Mouse (Mus musculus) adrenal gland, adult (tissue): ENCODE results near the gene Gas2l1.
"Not testable (repeated sequence)": the region's sequence is repeated elsewhere in the genome, so short reads cannot be mapped to it uniquely, and the experiment has no call there.

Source experiments
- DNase-seq, 2 experiments: peaks; one replicate each; pipeline ENCODE4 v3.0.0; 2022 to 2023; ENCODE audit warnings: low spot score in 1 of 2; ENCODE audit not compliant: inconsistent age in 2 of 2

The Gas2l1 gene

DNA sequence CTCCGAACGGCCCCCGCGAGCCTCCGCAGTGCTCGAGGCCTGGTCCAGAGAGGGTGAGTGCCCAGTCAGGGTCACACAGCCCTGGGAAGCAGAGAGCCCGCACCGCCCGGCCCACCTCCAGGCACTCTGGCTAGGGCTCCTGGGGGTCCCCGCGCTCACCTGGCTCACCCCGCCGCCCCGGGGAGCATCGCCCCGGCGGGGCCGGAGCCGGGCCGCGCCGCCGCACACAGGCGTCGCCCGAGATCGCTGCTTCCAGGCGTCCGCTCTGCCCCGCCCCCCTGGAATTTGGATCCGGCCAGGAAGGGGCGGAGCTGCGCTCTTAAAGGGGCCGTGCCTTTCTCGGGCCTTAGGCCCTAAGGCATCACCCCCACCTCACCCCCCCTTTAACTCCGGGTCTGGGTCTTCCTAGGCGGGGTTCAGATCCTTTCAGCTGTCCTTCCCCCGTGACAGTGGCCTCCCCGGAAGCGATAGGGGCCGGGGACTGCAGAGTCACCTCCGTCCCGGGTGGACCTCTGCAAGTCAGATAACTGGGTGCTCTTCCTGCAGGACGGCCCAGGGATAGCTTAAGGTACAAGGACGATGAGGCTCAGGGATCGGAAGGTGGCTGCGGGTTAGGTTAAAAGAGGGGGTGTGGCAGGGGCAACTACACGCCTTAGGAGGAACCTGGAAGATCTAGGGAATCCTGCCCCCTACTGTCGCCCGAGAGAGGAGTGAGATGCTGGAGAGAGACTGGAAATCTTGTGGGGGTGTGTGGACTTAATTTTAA lies at the start of gene Gas2l1:
Gas2l1 (minus strand) TSS at position 272 of the 766 bp plus-strand sequence.
- peak; percentile 92 to 97 for DNase-seq

DNA sequence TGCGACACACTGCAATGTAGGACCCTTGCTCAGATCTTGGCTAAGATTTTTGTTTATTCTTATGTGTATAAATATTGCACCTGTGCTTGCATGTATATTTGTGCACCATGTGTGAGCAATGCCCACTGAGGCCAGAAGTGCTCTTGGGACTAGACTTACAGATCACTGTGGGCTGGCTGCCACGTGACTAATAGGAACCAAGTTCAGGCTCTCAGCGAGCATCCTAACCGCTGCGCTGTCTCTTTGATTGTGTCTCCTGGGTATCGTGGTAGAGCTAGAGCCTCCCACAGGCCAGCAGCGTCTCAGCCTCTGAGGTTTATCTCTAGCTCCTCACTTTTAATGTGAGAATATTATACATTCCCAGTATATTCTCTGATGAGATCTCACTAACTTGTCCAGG lies 48.5 kb upstream of the Gas2l1 start:
- no peak for DNase-seq

DNA sequence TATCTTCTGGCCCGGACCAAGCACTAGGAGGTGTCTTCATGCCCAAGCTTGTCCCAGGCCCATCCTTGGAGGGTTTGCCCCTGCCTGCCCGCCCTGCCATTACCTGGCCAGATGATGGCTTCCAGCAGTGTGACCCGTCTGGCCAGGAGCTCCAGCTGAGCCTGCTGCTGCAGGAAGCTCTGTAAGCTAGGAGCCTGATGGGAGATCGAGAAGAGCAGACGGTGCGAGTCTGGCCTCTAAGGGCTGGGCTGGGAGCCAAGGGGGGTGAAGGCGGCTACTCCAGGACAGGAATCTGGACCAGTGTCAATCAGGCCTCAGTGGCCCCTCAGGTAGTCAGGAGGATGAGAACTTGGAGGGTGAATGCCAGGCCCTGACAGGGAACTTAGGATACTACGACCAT lies 44.3 kb upstream of the Gas2l1 start:
- DNase-seq, result no peak

DNA sequence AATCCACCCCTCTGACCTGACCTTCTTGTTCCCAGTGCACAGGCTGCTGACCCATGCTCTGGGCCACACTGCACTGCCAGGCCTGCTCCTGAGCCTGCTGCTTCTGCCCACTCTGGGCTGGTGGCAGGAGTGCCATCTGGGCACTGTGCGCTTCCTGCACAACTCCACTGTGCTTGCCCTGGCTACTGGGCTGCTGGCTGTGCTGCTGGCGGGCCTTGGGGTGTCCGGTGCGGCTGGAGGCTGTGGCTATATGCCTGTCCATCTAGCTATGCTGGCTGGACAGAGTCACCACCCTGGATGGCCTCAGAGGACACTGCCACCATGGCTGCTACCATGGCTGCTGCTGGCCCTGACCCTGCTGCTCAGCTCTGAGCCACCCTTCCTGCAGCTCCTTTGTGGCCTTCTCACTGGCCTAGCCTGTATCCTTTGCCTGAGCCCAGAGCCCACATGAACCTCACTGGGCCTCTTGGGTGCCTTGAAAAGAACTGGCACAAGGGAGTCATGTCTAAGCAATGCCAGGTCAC lies 38.9 kb upstream of the Gas2l1 start:
- DNase-seq, result no peak

DNA sequence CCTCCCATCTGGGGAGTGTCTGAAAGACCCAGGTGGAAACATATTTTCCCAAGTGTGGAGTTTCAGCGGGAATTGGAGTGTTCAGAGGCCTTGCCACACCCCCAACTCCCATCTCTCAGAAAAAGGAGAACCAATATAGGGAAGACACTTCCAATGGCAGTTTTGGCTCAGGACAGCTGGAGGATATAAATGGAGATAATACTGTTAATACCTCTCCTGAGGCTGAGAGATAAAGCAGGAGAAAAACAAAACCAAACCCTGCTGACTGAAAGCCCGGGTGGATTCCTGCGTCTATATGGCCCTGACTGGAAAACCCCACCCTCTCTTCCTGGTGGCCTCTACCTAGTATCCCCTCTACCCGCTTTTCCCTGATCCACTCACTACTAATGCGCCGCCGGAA lies 37.3 kb upstream of the Gas2l1 start:
- DNase-seq, result no peak

DNA sequence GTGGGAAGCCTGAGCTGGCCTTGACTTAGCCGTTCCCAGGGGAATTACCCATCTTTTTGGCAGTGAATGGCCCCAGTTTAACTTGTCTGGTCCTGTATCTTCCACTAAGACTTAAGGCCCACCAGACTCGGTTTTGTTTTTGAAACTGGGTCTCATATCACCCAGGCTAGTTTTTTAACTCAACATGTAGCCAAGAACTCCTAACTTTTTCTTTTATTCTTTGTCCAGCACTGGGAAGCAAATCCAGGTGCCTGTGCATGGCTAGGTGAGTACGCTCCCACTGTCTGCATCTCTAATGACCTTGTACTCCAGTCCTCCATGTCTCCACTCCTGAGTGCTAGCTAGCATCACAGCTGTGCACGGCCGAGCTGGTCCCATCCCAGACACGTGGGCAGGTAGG lies 36.5 kb upstream of the Gas2l1 start:
- no peak for DNase-seq

DNA sequence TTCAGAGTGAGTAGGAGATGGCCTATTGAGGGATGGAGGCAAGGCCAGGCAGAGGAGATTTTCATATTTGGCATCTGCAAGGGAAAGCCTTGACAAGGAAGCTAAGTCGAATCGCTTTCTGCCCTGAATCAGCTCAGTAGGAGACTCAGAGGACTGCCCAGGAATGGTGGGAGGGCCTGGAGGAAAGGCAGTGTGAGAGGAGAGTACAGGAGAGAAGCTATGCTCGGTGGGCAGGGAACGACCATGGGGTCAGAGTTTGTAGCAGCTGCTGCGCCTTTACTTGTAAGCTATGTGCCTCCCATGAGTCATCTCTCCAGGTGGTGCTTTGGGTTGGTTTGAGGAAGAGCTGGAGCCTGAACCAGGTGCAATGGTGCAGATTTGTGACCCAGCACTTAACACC lies 35.7 kb upstream of the Gas2l1 start:
- peak in 1 of 2 experiments; percentile 55 for DNase-seq

DNA sequence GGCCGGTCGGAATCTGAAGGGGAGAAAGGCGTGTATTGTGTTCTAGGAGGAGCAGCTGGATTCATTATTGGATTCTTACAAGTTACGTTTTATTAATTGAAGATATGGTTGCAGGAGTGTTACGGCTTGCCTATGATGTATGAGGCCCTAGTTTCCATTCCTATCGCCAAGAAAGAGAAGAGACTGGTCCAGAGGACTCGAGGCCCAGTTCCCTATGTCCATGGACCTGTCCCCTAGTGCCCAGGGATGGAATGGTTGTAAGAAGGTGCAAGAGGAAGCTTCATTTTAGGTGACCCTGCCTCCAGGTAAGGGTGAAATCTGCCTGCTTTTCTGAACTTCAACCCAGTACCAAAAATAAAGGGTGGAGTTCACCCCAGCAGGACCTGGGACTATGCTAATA lies 35.2 kb upstream of the Gas2l1 start:
- DNase-seq, result no peak

DNA sequence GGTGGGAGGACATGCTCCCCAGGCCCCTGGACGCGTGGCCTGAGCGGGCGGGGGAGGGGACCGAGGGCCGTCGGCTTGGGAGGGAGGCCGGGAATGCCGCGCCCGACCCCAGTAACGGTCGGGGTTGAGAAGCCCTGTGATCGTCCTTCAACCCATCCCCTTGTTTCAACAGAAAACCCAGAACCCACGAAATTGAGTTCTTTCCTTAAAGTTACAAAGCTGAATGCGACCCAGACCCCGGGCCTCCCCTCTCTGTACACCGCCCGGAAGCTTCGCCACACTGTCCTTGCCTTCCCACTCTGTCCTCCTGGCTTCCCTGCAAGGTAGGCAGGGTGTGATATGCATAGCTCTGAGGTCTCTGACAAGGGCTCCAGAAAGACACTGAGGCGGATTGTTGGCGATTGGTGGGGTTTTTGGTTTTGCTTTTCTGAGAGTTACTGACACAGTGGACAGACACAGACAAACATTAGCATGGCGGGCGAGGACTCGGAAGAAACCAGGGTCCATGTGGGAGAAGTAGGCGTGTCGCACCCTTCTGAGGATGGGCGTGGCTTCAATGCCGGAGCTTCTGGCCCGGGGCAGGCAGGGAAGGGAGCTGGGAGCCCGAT lies 34.6 kb upstream of the Gas2l1 start:
- DNase-seq, result peak; percentile 89 to 96

DNA sequence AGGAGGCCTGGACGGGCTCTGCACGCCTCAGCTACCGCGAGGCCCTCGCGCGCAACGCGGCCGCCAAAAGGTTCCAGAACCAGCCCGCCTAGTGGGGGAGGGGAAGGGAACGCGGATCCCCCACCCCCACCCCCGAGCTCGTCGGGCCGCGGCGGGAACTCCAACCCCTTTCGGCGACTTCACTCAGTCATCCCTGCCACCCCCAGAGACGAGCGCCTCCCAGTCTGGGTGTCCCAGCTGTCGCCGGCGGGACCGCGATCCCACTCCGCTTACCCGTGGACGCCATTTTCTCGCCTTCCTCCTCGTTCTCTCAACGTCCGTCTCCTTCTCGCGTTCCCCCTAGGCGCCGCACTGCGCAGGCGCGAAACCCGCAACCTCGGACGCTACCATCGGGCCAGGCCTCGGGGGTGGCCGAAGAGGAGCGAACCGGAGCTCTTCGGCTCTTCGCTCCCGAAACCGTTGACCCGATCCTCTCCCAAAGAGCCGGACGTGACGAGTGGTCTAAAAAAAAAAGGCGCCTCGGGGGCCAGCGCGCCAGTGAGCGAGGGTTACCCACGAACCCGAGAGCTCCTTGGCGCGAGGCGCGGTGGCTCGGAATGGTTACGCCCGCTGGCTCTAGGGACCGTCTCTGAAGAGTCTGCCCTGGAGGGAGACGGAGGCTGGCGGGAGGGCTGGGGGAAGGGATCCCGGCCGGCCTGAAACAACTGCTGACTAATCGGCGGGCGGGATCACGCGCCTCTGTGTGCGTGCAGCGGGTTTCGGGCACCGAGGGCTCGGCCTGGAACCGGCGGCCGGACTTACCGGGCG lies 33.8 kb upstream of the Gas2l1 start, which contains the start of the genes Rhbdd3 and Ewsr1:
Rhbdd3 (plus strand) TSS at position 191 of the 807 bp plus-strand sequence.
Ewsr1 (minus strand) TSS at position 531 of the 807 bp plus-strand sequence.
- peak; percentile 97 to 100 for DNase-seq

DNA sequence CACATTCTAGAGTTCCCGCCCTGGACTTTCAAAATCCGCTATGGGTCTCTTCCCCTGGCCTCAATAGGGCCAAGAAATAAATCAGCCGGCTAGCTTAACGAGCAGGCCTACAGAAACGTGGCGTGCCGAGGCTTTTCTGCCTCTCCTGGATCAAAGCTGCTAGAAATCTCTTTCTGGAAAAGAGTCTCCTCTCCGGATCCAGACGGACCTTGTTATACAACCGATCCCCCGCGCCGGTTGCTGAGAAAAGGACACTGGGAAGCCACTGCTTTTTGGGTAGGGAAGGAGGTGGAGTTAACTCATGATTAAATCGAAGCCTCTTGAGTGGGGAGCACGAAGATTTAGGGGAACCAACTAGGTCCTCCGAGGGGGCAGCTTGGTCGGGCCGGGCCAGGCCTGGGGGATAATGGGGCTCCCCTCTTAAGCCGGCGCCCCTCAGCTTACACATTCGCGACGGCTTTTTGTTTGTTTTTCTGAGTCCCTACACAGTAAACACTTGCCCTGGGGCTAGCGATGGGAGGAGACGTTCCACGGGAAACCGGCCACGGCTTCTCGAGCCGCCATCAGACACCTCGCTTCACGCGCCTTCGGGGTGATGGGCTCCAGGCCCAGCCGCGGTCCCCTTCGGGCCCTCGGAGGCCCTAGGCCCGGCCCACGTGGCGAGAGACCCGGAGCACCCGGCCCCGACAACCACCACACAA lies 33.1 kb upstream of the Gas2l1 start:
- DNase-seq, result peak; percentile 66 to 89

DNA sequence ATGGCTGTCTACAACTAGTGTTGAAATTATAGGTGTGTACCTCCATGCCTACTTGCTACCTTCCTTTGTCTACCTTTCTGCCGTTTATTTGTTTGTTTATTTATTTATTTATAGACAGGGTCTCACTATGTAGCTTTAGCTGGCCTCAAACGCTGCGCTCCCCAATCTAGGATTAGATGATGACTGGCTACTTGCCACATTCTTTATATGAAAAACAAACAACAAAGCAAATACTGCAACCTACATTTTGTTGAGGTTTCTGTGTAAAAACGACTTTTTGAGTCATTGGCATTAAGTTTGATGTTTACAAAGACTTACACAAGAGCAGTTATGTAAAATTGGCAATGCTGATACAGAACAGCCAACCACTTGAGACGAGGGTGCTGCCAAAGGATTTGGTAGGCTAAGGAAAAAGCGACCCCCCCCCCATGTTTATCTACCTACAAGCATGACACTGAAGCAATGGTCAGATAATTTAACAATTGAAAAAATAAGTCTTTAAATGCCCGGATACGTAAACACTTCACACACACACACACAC lies 31.4 kb upstream of the Gas2l1 start:
- DNase-seq, result peak in 1 of 2 experiments; percentile 56

DNA sequence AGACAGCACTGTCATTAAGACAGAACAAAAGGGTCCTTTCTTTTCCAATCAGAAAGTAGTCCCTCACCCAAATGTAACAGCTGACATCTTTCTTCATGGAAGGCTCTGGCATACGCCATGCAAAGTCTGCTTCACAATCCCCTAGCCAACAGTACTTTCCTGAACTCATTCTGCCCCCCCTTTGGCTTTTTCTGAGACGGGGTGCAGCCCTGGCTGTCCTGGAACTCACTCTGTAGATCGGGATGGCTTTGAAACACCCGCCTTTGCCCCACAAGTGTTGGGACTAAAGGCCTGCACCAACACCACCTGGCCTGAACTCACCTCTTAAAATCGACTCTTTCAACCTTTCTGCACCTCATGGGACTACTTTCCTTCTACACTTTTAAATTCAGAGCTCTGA lies 30.8 kb upstream of the Gas2l1 start:
- peak in 1 of 2 experiments; percentile 54 for DNase-seq

DNA sequence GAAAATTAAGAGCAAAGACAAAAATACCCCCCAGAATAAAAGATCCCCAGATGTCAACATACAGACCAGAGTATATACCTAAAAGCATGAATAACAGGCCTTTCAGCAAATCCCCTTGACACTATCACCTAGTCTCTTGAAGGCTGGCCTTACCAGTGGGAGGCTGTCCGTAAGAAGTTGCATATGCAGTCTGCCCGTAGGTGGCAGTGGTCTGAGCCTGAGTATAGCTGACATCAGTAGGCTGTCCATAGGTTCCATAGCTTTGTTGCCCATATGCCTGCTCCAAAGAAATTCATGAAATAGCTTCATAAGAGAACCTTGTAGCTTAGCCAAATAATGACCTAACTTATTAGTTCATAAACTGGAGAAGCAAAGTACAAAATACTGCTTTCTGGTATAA lies 26.6 kb upstream of the Gas2l1 start:
- DNase-seq, result peak in 1 of 2 experiments; percentile 61

DNA sequence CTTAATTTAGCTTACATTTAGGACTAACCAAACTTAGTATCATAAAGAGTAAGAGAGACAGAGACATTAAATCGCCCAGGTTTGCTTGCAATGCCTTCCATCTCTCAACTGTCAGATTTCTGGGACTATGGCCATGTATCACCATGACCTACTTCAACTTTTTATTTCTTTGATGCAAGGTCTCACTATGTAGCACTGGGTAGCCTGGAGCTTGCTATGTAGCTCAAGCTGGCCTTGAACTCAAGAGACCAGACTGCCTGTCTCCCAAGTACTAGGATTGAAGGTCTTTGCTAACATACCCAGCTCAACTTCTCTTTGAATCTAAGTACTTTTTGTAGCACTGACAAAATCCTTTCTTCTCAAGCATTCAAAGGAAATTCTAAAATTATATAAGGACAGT lies 24.0 kb upstream of the Gas2l1 start:
- DNase-seq, result peak; percentile 50 to 82

DNA sequence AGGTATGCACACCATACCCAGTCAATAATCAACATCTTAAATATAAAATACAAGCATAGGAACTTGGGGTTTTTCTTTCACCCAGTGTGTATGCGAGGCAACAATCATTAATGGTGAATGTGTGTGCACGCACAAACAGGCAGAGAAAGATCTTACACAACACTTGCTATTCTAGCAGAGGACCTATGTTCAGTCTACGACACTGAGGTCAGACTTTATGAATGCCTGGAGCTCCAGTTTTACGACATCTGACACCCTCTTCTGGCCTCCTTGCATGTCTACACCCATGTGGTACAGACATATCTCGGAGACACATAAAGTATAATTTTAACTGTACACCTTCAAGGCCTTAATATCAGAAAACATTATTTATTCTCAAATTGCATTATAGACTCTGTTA lies 11.7 kb upstream of the Gas2l1 start:
- not testable (repeated sequence) for DNase-seq

DNA sequence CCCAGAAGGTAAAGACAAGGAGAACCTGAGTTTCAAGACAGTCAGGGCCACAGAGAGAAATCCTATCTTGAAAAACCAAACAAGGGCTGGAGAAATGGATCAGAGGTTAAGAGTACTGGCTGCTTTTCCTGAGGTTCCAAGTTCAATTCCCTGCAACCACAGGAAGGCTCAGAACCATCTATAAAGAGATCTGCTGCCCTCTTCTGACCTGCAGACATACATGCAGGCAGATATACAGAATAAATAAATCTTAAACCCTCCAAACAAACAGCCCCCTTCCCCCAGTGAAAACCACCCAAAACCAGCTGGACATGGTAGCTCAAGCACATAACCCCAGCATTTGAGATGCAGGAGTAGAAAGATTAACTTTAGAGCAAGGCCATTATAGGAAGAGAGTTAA lies 10.6 kb upstream of the Gas2l1 start:
- DNase-seq, result no peak

DNA sequence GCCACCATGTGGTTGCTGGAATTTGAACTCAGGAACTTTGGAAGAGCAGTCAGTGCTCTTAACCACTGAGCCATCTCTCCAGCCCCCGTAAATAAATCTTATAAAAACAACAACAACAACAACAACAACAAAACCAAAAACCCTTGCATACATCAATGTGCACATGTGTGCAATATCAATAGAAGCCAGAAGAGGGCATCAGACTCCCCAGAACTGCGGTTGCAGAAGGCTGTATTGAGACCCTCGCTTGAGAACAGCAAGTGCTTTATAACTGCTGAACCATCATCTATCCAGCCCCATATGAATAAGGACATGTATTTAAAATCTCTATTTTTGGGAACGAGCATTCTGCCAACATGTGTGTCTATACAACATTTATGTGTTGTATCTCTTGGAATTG lies 9.8 kb upstream of the Gas2l1 start:
- DNase-seq, result peak in 1 of 2 experiments; percentile 70

DNA sequence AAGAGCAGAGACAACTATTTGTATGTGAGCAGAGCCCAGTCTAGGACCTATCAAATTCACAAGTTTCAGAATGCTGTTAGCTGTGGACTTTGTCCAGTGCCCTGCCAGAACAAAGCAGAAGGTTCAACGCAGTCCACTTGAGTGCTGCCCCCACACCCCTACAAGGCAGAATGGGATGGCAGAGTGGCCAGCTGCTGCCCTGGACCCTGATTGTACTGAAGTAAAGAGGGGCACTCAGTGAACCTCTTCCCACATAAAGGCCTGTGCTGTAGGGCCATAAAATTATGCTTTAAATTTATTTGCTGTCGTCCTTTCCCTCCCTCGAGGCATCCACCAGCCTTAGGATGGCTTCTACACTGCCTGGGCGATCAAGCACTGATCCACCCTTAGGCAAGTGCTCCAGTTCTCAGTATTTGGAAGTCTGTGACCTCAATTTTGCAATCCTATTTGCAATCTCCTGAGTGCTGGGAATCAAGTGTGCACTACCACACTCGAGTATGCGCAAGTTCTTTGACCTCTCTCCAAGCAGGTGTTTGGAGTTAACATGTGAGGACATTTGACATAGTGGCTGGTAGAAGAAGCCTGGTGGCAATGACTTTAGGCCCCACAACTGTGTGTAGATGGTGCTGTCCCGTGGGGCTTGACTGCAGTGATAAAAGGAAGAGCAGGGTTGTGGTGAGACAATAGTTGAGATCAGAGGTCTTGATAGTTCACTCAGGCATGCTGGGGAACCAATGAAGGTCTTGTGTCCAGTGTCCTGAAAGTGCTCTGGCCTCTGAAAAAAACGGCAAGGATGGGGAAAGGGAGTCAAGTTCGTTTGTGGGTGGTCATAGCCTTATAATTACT lies 3.2 kb upstream of the Gas2l1 start:
- DNase-seq, result no peak

DNA sequence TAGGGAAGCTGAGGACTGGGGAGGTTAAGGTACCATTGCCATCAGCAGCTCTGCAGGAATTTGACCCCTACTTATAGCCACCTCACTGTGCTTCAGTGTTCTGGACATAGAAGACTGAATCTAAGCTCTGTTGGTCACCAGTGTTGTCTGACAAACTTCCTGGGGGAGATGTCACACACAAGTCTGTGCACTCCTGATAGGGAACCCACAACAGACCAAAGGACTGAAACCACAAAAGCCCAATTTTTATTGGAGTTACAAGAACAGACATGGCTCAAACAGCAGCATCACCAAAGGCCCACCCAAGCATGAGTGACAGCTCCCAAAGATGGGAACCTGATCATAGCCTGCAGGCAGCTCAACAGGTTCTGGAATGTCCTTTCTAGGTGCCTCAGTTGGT lies 1.9 kb upstream of the Gas2l1 start:
- DNase-seq, result peak in 1 of 2 experiments; percentile 33
